Mouse (Mus musculus) gonadal fat pad, adult 2 months (tissue): ENCODE measurements around the gene Stat6. TPM values are rescaled to one million over a fixed set of nuclear protein-coding genes. Genes with fewer than 3 reads are reported as not detected.

ENCODE experiments used
- DNase-seq: peaks from one replicate; pipeline ENCODE4 v3.0.0-alpha.2; 2012; ENCODE audit warnings: low read depth
- polyA plus RNA-seq: library from polyadenylated mRNA; depleted of rRNA; stranded (reverse); fragments of >200 nt; gene quantifications from 2 replicates; pipeline ENCODE4 v1.2.3, GENCODE M21; 2012

Gene Stat6
- polyA plus RNA-seq, 1 experiment = 92.7 TPM

GRCm38 (mm10) chr10:127671276-127671675 is 28.5 kb downstream of the Stat6 start:
- no peak for DNase-seq

- no peak for DNase-seq
These were observed 31.4 kb downstream of the Stat6 start for GRCm38 (mm10) chr10:127674046-127674655.

- no peak for DNase-seq
These were observed 32.2 kb downstream of the Stat6 start for GRCm38 (mm10) chr10:127674794-127675522.

- no peak for DNase-seq
These were observed 33.1 kb downstream of the Stat6 start for GRCm38 (mm10) chr10:127675859-127676398.

- no peak for DNase-seq
These were observed 34.1 kb downstream of the Stat6 start for GRCm38 (mm10) chr10:127676691-127677548.

GRCm38 (mm10) chr10:127677591-127678336 is 35.0 kb downstream of the Stat6 start:
- no peak for DNase-seq

- DNase-seq = no peak
These were observed 36.4 kb downstream of the Stat6 start for GRCm38 (mm10) chr10:127679208-127679607.

GRCm38 (mm10) chr10:127679881-127680280 is 37.1 kb downstream of the Stat6 start:
- DNase-seq = no peak

GRCm38 (mm10) chr10:127682886-127683285 is 40.1 kb downstream of the Stat6 start:
- DNase-seq = no peak

GRCm38 (mm10) chr10:127691053-127691452 is 48.3 kb downstream of the Stat6 start:
- no peak for DNase-seq

- DNase-seq = no peak
These were observed 51.9 kb downstream of the Stat6 start for GRCm38 (mm10) chr10:127694636-127695035.

GRCm38 (mm10) chr10:127695775-127696174 is 53.0 kb downstream of the Stat6 start:
- no peak for DNase-seq

- no peak for DNase-seq
These were observed 56.2 kb downstream of the Stat6 start for GRCm38 (mm10) chr10:127698966-127699365.

GRCm38 (mm10) chr10:127703299-127703698 is 60.5 kb downstream of the Stat6 start:
- no peak for DNase-seq

GRCm38 (mm10) chr10:127704293-127704692 is 61.5 kb downstream of the Stat6 start:
- DNase-seq = no peak

- DNase-seq = no peak
These were observed 62.0 kb downstream of the Stat6 start, which contains the start of gene Myo1a for GRCm38 (mm10) chr10:127704766-127705220. Gene Myo1a, plus strand, starts transcription at chr10:127705170.

GRCm38 (mm10) chr10:127705783-127706182 is 63.0 kb downstream of the Stat6 start:
- DNase-seq = no peak

GRCm38 (mm10) chr10:127707721-127708120 is 64.9 kb downstream of the Stat6 start:
- DNase-seq = no peak

GRCm38 (mm10) chr10:127708850-127709370 is 66.1 kb downstream of the Stat6 start:
- DNase-seq = no peak

GRCm38 (mm10) chr10:127710331-127710730 is 67.5 kb downstream of the Stat6 start:
- no peak for DNase-seq
